Mouse (Mus musculus): ENCODE data around the gene Praf2.
"Not testable (repeated sequence)": the region's sequence is repeated elsewhere in the genome, so short reads cannot be mapped to it uniquely, and the experiment has no call there.

The Praf2 gene

DNA sequence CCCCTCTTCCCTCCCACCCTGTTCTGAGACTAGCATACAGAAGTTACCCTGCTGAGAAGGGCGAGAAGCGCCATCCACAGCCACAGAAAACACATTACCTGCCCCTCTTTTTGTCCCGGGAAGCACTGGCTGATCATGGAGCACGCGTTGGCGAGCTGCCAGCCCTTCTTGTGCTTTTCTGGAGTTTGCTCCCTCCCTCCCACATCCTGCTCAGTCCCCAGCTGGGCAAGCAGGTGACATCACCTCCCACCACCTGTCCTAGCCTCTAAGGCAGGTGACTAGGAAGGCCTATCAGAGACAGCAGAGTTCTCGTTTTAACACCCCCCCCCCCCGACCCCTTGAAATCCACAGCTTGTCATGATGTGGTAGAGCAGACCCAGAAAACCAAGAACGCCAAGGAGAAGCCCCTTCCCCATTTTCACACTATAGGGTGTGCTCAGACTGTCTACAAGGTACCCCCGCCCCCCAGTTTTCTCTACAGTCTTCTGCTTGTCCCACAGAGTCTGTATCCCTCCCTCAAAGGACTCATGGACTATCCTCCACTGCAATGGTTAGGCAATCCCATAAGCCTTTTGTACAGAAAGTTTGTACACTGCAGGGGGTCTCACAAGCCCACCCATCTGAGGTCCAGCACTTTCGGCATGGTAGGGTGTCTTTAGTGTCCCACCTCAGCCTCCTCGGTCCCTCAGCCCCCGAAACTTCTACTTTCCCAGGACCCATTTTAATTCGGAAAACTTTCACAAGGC lies 11.3 kb downstream of the Praf2 start:
- DNase-seq (ENCODE audit: low read depth, low spot score): peak; percentile 54

DNA sequence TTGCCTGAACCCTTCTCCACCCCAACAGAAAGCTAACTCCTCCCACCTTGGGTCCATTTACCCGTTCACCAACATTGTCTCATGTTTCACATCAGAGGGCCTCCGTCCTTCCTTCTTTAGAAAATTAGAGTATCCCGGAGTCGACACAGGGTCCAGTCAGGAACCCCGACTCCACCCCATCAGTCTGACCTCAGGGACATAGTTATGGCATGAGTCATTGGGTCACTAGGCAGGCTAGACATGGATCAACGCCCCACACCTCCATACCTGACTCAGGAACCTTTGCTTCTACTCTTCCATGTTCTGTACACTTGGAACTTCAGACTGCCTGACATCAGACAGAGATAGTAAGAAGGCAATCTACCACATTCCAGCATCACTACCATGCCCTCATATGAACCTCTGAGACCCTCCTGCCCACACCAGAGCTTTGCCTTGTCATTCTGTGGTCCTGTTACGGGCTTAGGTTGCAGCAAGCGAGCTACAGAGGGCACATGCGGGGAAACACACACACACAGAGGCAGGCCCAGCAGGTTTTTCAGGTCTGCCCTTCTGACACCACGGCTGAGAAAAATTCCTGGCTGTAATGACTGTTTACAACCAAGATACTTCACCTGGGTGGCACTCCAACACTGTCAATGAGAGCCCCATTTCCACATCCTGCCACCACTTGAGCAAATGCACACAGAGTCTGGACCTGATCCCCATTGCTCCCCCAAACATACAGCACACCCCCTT lies 12.0 kb downstream of the Praf2 start:
- peak; percentile 47 for DNase-seq (ENCODE audit: low read depth, low spot score)

DNA sequence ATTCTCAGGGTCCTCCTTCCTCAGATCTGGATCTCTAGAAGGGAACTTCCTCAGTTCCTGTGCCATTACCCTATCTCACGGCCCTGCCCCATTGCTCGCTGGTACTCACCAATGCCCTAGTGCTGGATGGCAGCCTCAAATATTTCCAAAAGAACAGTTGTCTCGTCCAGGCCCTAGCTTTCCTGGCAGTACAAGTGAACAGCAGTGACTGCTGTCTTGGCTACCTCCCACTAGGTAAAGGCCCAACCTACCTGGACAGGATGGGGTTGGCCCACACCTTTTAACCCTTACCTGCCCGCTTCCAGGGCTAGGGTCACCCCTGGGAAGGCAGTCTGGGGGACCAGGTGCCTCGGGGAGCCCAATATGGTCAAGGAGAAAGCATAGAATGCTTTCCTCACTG lies 12.9 kb downstream of the Praf2 start:
- no peak for DNase-seq (ENCODE audit: low read depth, low spot score)

DNA sequence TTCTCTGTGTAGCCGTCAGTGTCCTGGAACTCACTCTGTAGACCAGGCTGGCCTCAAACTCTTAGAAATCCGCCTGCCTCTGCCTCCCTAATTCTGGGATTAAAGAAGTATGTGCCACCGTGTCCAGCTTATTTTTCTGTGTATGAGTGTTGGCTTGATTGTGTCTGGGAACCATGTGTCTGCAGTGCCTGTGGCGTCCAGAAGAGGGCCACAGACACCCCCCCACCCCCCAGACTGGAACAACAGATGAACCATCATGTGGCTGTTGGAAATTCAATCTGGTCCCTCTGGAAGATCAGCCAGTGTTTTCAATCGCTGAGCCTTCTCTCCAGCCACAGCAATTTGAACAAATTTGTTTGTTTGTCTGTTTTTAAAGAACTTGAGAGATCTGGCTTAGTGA lies 15.2 kb downstream of the Praf2 start:
- DNase-seq (ENCODE audit: low read depth, low spot score): peak; percentile 56

GRCm38 (mm10) chrX:7744940-7745339 lies 16.7 kb downstream of the Praf2 start:
- DNase-seq (ENCODE audit: low read depth, low spot score): no peak

GRCm38 (mm10) chrX:7745429-7745828 lies 17.2 kb downstream of the Praf2 start:
- DNase-seq (ENCODE audit: low read depth, low spot score): no peak

DNA sequence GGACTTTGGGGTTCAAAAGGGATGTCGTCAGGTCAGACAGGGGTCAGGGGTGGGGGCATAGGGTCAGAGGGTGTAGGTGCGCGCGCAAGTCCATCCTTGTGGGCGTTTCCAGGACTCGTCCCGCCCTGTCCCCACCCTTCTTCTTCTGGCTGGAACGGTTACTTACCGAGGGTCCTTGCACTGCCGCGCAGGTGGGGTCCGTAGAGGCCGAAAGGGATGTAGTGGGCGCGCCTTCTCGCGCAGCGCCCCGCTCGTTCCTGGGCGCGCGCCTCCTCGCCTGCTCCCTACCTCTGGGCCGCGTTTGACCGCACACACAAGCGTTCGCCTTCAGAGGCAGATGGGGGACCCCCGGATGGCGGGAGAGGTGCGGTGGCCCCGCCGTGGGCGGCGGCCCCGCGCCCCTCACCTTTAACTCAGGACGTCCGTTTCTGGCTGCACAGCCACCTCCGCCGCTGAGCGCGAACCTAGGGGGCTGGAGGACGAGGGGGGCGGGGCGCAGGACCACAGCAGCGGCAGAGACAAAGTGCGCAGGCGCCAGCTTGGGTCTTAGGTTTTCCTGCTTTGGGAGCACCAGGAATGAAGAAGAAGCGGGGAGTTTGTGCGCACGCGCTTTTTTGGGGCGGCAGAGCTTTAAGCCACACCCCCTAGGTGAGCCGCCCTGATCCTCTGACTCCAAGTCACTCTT lies 22.3 kb downstream of the Praf2 start, which contains the start of gene Ccdc120:
Gene Ccdc120 (minus strand): TSS at position 474 of the 685 bp plus-strand sequence.
- peak; percentile 95 for DNase-seq (ENCODE audit: low read depth, low spot score)

DNA sequence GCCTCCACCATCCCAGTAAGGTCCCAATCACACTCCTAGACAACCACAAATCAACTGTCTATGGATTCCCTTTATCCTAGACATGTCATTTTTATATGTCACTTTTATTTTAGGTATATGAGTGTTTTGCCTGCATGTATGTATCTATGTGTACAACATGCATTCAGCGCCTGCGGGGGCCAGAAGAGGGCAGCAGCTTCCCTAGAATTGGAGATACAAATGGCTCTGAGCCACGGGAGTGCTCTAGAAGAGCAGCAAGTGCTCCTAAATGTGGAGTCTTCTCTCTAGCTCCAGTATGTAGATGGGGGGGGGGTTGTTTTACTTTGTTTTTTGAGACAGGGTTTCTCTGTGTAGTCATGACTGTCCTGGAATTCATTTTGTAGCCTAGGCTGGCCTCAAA lies 25.4 kb downstream of the Praf2 start:
- not testable (repeated sequence) for DNase-seq (ENCODE audit: low read depth, low spot score)

- peak; percentile 96 for DNase-seq (ENCODE audit: low read depth, low spot score)
Observed at GRCm38 (mm10) chrX:7762137-7762920, 34.1 kb downstream of the Praf2 start, which contains the start of gene Tfe3. Tfe3 (plus strand) TSS chrX:7762560.

- DNase-seq (ENCODE audit: low read depth, low spot score): no peak
Observed at GRCm38 (mm10) chrX:7762921-7763197, 34.6 kb downstream of the Praf2 start.

DNA sequence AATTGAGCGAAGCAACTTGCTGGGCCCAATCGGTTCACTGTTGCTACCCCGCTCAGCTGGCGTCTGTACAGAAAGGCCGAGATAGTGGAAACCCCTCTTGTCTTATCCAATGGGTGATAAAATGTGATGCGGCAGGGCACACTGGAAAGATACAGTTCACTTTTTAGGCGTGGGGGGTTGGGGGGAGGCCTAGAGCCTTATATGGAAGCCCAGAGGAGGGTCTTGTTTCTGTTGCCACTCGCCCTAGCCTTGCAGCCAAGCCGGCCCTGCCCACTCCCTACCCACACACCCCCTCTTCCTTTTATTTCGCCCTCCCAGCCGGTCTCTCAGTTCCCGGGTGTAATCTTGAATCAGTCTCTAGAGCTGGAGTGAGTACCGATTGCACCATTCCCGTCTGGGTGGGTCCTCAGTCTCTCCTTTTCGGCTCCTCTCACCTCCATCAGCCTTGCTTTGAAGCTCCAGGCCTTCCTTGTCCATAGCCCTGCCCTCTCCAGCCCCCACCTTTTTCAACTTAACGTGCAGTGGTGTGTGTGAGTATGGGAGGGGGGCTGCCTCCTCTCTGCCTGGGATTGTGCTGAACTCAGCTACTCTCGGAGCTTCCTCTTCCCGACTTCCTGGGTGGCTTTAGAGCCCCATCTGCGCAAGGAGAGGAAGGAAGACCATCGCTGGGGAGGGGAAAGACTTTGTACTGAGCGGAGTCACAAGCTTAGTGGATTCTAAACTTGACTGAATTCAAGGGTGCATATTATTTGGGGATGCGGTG lies 35.6 kb downstream of the Praf2 start:
- peak; percentile 69 for DNase-seq (ENCODE audit: low read depth, low spot score)

DNA sequence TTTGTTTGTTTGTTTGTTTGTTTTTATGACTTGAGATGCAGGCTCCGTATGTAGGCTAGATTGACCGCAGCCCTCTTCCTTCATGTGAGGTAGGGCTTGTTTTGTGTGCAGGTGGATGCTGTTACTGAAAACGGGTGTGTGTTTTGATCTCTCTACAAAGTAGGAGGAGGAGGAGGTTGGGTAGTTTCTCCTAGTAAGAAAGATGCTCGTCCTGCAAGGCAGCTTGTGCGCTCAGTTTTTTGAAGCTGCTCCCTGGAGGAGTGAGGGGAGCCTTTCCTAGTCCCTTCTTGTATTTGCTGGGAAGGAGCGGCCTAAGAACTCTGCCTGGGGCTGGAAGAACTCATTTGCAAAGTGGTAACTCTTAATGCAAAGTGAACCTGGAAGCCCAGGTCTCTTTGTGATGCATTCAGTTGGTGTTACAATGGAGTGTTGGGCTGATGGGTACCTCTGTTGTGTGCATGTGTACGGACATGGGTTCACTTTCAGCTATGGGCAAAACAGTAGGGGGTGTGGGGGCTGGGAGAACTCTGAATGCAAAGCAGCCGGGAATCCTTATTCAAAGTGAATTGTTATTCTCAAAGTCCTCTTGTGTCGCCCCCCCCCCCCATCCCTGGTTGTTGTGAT lies 36.5 kb downstream of the Praf2 start:
- peak; percentile 95 for DNase-seq (ENCODE audit: low read depth, low spot score)

DNA sequence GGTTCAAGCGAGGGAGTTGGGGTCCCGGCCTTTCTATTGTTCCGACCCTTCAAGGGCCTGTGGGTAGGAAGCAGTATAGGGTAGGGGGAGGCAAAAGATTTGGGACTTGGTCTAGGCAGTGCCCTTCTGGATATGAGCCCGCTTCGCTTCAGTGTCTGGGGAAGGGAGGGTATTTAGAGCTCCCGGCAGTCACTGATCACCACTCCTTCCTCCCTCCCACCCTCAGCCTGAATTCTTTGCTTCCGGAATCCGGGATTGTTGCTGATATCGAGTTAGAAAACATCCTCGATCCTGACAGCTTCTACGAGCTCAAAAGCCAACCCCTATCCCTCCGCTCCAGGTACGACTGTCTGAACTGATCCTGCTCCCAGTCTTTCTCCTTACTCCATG lies 37.0 kb downstream of the Praf2 start:
- DNase-seq (ENCODE audit: low read depth, low spot score): peak; percentile 80

DNA sequence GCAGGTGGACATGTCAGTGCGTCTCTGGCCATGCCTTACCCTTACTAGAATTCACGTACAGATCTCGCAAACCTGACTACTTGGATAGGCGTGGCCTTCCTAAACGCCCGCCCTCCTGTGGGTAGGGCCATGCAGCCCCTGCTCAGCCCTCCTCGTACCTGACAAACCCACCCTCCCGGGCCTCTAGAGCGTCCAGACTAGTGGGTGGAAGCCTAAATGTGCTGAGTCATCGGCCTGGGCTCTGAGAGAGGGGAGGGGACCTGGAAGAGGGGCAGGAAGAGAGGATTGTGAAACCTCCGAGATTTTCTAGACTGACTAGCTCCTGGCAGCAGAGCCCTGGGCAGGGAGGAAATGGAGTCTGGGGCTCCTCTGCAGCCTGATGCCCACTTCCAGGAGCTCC lies 37.5 kb downstream of the Praf2 start:
- DNase-seq (ENCODE audit: low read depth, low spot score): peak; percentile 98

DNA sequence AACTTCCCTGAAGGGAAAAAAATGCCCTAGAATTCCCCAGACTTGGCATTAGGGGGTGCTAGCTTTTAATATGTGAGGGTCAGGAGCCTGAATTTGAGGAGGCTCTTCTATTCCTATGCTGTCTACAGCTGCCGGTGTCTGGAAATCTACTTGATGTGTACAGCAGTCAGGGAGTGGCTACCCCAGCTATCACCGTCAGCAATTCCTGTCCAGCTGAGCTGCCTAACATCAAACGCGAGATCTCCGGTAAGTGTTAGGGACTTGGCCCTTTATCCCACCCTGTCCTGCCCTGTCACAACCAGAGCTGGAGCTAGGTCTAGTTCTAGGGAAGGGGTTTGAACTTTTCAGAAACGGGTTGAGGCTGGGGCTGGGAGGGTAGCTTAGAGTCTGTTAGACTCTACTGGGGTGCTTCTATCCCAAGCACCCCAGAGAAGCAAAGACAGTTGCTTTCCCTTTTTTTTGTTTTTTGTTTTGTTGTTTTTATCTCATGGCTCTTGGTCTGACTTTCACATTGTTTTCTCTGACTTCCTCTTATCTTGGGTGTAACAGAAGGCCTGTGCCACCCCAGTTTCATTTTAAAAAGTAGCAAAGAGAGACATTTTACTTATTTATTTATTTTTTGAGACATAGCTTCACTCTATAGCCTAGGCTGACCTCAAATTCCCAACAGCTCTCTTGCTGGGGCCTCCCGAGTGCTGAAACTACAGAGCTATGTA lies 41.2 kb downstream of the Praf2 start:
- DNase-seq (ENCODE audit: low read depth, low spot score): no peak

GRCm38 (mm10) chrX:7772766-7773165 lies 44.5 kb downstream of the Praf2 start:
- no peak for DNase-seq (ENCODE audit: low read depth, low spot score)

DNA sequence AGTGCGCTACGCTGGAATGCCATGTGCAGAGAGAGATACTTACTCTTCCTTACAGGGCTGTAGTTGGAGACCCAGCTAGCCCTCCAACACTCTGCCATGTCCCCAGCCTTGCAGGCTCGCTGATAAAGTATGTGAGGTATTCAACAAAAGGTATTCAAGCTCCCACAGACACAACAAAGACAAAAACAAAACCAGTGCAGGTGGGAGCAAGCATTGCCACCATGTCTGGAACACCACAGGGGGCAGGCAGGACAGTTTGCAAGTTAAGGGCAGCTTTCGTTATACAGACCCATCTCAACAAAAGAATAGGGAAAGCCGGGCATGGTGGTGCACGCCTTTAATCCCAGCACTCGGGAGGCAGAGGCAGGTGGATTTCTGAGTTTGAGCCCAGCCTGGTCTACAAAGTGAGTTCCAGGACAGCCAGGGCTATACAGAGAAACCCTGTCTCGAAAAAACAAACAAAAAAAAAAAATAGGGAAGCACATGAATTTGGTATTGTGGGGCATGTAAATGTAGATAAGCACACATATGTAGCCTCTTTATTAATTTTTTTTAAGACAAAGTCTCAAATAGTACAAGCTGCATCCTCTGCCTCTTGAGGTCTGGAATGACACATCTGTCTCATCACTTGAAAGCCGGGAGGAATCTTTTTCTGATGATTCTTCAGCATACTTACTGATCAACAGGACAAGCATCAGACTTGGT lies 47.4 kb downstream of the Praf2 start:
- DNase-seq (ENCODE audit: low read depth, low spot score): peak; percentile 67

GRCm38 (mm10) chrX:7776329-7777082 lies 48.3 kb downstream of the Praf2 start:
- peak; percentile 62 for DNase-seq (ENCODE audit: low read depth, low spot score)
